Mouse (Mus musculus) spleen, adult 2 months (tissue): ENCODE measurements around the gene Kcna7. TPM values are rescaled to one million over a fixed set of nuclear protein-coding genes. Genes with fewer than 3 reads are reported as not detected.

Source experiments
- DNase-seq, 2 experiments: peaks; one replicate each; pipeline versions ENCODE4 v3.0.0 to v3.0.0-alpha.2; 2012 to 2021; ENCODE audit warnings: low spot score in 2 of 2, low read depth in 1 of 2
- H3K27ac ChIP-seq: fragments of 200-500 bp; 2 replicates; pipeline ENCODE4 v1.5.1; 2012; ENCODE audit warnings: low read length, inconsistent platforms; ENCODE audit not compliant: insufficient read depth
- H3K27me3 ChIP-seq: fragments of 200-500 bp; 2 replicates; pipeline ENCODE4 v1.6.1; 2012; ENCODE audit warnings: mild to moderate bottlenecking, moderate library complexity, low read length, inconsistent platforms; ENCODE audit not compliant: control insufficient read depth, insufficient read depth
- H3K36me3 ChIP-seq: fragments of 200-500 bp; 2 replicates; pipeline ENCODE4 v1.6.1; 2012; ENCODE audit warnings: mild to moderate bottlenecking, low read length, inconsistent platforms; ENCODE audit not compliant: control insufficient read depth, insufficient read depth
- H3K4me1 ChIP-seq: fragments of 200-500 bp; 2 replicates; pipeline ENCODE4 v1.6.1; 2011; ENCODE audit warnings: inconsistent platforms; ENCODE audit not compliant: control insufficient read depth, insufficient read depth, insufficient read length
- H3K4me3 ChIP-seq: fragments of 200-500 bp; 2 replicates; pipeline ENCODE4 v1.5.1; 2011; ENCODE audit warnings: mild to moderate bottlenecking, inconsistent platforms; ENCODE audit not compliant: insufficient read depth, insufficient read length; ENCODE audit errors: extremely low read depth
- CTCF ChIP-seq: fragments of 200-500 bp; IDR thresholded peaks from 2 replicates; pipeline ENCODE4 v1.5.1; 2011; ENCODE audit warnings: mild to moderate bottlenecking, inconsistent platforms; ENCODE audit not compliant: insufficient read depth, insufficient read length, insufficient replicate concordance; ENCODE audit errors: extremely low read depth
- POLR2A ChIP-seq: fragments of 200-500 bp; IDR thresholded peaks from 2 replicates; pipeline ENCODE4 v1.6.1; 2011; ENCODE audit warnings: low read depth, low read length, inconsistent platforms
- WGBS: fragments of 180-500 bp; shearing (Covaris S2); methylation state at CpG from one replicate; pipeline ENCODE4 v1.1.7; 2018; 5-methylcytosine and 5-hydroxymethylcytosine counted together
- polyA plus RNA-seq: library from polyadenylated mRNA; depleted of rRNA; stranded (reverse); fragments of >200 nt; gene quantifications from 2 replicates; pipeline ENCODE4 v1.2.3, GENCODE M21; 2012

Kcna7 gene
- polyA plus RNA-seq, 1 experiment = 0.04 TPM

GRCm38 (mm10) chr7:45407836-45408235 is 2.4 kb downstream of the Kcna7 start:
- Histone ChIP-seq H3K27me3 (peaks cover 12% of the 10 kb centered on the region), H3K27ac (no peak overlapping the region), H3K4me3 (no peak overlapping the region), H3K36me3 (no peaks in the 10 kb centered on the region), H3K4me1 (peaks cover 5% of the 10 kb centered on the region; the same call in 1 of the 2 replicates)
- no peak for DNase-seq
- no peak for TF ChIP-seq POLR2A
- 78% methylated on average over 10 of the region's 10 CpGs for WGBS

GRCm38 (mm10) chr7:45408351-45408750 is 2.9 kb downstream of the Kcna7 start:
- Histone ChIP-seq H3K4me1 (peaks cover 6% of the 10 kb centered on the region; the same call in 1 of the 2 replicates), H3K36me3 (no peaks in the 10 kb centered on the region), H3K27me3 (peaks cover 13% of the 10 kb centered on the region), H3K27ac (no peak overlapping the region), H3K4me3 (no peak overlapping the region)
- WGBS = 75% methylated on average over 7 of the region's 7 CpGs
- no peak for DNase-seq
- TF ChIP-seq POLR2A (no peak), CTCF (no peak)

- peaks cover 17% of the 10 kb centered on the region for H3K27me3 ChIP-seq
- 89% methylated on average over 17 of the region's 17 CpGs for WGBS
- no peak overlapping the region for H3K27ac ChIP-seq
- H3K4me1 ChIP-seq = peaks cover 9% of the 10 kb centered on the region
- H3K36me3 ChIP-seq = no peaks in the 10 kb centered on the region
- TF ChIP-seq POLR2A (no peak), CTCF (no peak)
- no peak overlapping the region for H3K4me3 ChIP-seq
- no peak for DNase-seq
Observed at GRCm38 (mm10) chr7:45408949-45409348, 3.5 kb downstream of the Kcna7 start.

GRCm38 (mm10) chr7:45409497-45410163 is 4.2 kb downstream of the Kcna7 start:
- TF ChIP-seq POLR2A (no peak), CTCF (no peak)
- H3K27me3 ChIP-seq = peaks cover 22% of the 10 kb centered on the region

GRCm38 (mm10) chr7:45412421-45412820 is 7.0 kb downstream of the Kcna7 start:
- peaks cover 25% of the 10 kb centered on the region for H3K27me3 ChIP-seq
- no peak for DNase-seq
- H3K27ac ChIP-seq = no peak overlapping the region
- H3K4me3 ChIP-seq = no peak overlapping the region
- H3K4me1 ChIP-seq = peaks cover 9% of the 10 kb centered on the region
- no peaks in the 10 kb centered on the region for H3K36me3 ChIP-seq
- TF ChIP-seq CTCF (no peak), POLR2A (no peak)
- 65% methylated on average over 2 of the region's 2 CpGs for WGBS

More at GRCm38 (mm10) chr7:45409497-45410163, 4.2 kb downstream of the Kcna7 start:
- WGBS = 91% methylated on average over 8 of the region's 8 CpGs
- Histone ChIP-seq H3K4me3 (no peak overlapping the region), H3K4me1 (peaks cover 9% of the 10 kb centered on the region), H3K27ac (no peak overlapping the region), H3K36me3 (no peaks in the 10 kb centered on the region)
- no peak for DNase-seq

- Histone ChIP-seq H3K4me3 (peak within 1 kb of the TSS; percentile 15; the same call in 1 of the 2 replicates), H3K36me3 (no peaks in the 10 kb centered on the region), H3K27me3 (peaks cover 28% of the 10 kb centered on the region), H3K27ac (no peak within 1 kb of the TSS), H3K4me1 (peaks cover 9% of the 10 kb centered on the region)
- TF ChIP-seq POLR2A (no peak), CTCF (no peak)
- DNase-seq = no peak
- 8% methylated on average over 44 of the region's 45 CpGs for WGBS
Observed at GRCm38 (mm10) chr7:45413113-45413863, 7.8 kb downstream of the Kcna7 start, which contains the start of gene Ntf5. TSS of gene Ntf5 (plus strand) at chr7:45413695.
